Mouse (Mus musculus) hindbrain, embryonic 14.5 days (tissue): Measurements from ENCODE around the gene Itpk1. TPM values are rescaled to one million over a fixed set of nuclear protein-coding genes. Genes with fewer than 3 reads are reported as not detected.

ENCODE experiments used
- ATAC-seq: fragments of 200-750 bp; cut with Nextera tagmentation; 2 replicates; pipeline ENCODE4 v1.8.0; 2017; ENCODE audit warnings: moderate number of reproducible peaks, mild to moderate bottlenecking, moderate TSS enrichment, moderate library complexity; ENCODE audit not compliant: low FRiP score
- DNase-seq: peaks from one replicate; pipeline ENCODE4 v3.0.0-alpha.2; 2015; ENCODE audit warnings: low spot score
- H3K27ac ChIP-seq: fragments of 300-500 bp; sonication (generic); 2 replicates; pipeline ENCODE4 v1.5.1; 2014; ENCODE audit warnings: mild to moderate bottlenecking, moderate library complexity
- H3K27me3 ChIP-seq: fragments of 300-500 bp; sonication (generic); 2 replicates; pipeline ENCODE4 v1.6.1; 2014; ENCODE audit warnings: mild to moderate bottlenecking, low read length, mixed read lengths; ENCODE audit not compliant: control insufficient read depth, insufficient read depth
- H3K36me3 ChIP-seq: fragments of 300-500 bp; sonication (generic); replicated peaks from 2 replicates; pipeline ENCODE4 v1.6.1; 2014; ENCODE audit not compliant: control insufficient read depth, insufficient read depth
- H3K4me1 ChIP-seq: fragments of 300-500 bp; sonication (generic); replicated peaks from 2 replicates; pipeline ENCODE4 v1.6.1; 2014; ENCODE audit warnings: antibody characterized with exemption, low read length, mixed read lengths; ENCODE audit not compliant: control insufficient read depth, insufficient read depth
- H3K4me2 ChIP-seq: fragments of 300-500 bp; sonication (generic); replicated peaks from 2 replicates; pipeline ENCODE4 v1.6.1; 2014; ENCODE audit warnings: mild to moderate bottlenecking, moderate library complexity
- H3K4me3 ChIP-seq: fragments of 300-500 bp; sonication (generic); replicated peaks from 2 replicates; pipeline ENCODE4 v1.5.1; 2014; ENCODE audit warnings: mild to moderate bottlenecking, low read length
- H3K9ac ChIP-seq: fragments of 300-500 bp; sonication (generic); 2 replicates; pipeline ENCODE4 v1.6.1; 2014
- H3K9me3 ChIP-seq: fragments of 300-500 bp; sonication (generic); 2 replicates; pipeline ENCODE4 v1.6.1; 2016; ENCODE audit warnings: low read length; ENCODE audit not compliant: control insufficient read depth
- WGBS: fragments of 180-500 bp; shearing (Covaris S2); extraction: QIAGEN DNeasy Blood & Tissue Kit; methylation state at CpG from one replicate; pipeline ENCODE4 v1.1.7; 2014; 5-methylcytosine and 5-hydroxymethylcytosine counted together
- polyA plus RNA-seq: library from polyadenylated mRNA; unstranded; fragments of >200 nt; fragmentation: Nextera tagmentation; extraction: Ambion mirVana; gene quantifications from 2 replicates; pipeline ENCODE4 v1.2.1, GENCODE M21; 2014

Gene Itpk1
- polyA plus RNA-seq, 1 experiment from 2014 or later: 31.6 TPM

GRCm38 (mm10) chr12:102686321-102686720 is 18.4 kb downstream of the Itpk1 start:
- DNase-seq (no peak), ATAC-seq (no peak)
- Histone ChIP-seq H3K27ac (no peak overlapping the region; the same call in 1 of the 2 replicates), H3K4me3 (no peak overlapping the region), H3K4me2 (no peak overlapping the region), H3K4me1 (peaks cover 27% of the 10 kb centered on the region), H3K36me3 (no peaks in the 10 kb centered on the region), H3K27me3 (no peaks in the 10 kb centered on the region), H3K9ac (no peak overlapping the region), H3K9me3 (no peaks in the 10 kb centered on the region)
- WGBS: 97% methylated on average over 5 of the region's 5 CpGs

- Histone ChIP-seq H3K9ac (no peak overlapping the region), H3K4me2 (peak overlapping the region; percentile 3; the same call in 1 of the 2 replicates)
- DNase-seq: peak; percentile 40
Measured at GRCm38 (mm10) chr12:102685523-102685931, 19.2 kb downstream of the Itpk1 start.

GRCm38 (mm10) chr12:102684720-102685386 is 19.9 kb downstream of the Itpk1 start:
- no peaks in the 10 kb centered on the region for H3K9me3 ChIP-seq

More at GRCm38 (mm10) chr12:102685523-102685931, 19.2 kb downstream of the Itpk1 start:
- Histone ChIP-seq H3K36me3 (no peaks in the 10 kb centered on the region), H3K4me3 (no peak overlapping the region), H3K27me3 (no peaks in the 10 kb centered on the region), H3K27ac (peak overlapping the region; percentile 67), H3K9me3 (no peaks in the 10 kb centered on the region), H3K4me1 (peaks cover 27% of the 10 kb centered on the region)
- ATAC-seq: no peak
- WGBS: 18% methylated on average over 9 of the region's 9 CpGs

GRCm38 (mm10) chr12:102683979-102684378 is 20.8 kb downstream of the Itpk1 start:
- H3K9me3 ChIP-seq: no peaks in the 10 kb centered on the region
- WGBS: 45% methylated on average over 5 of the region's 5 CpGs
- DNase-seq: no peak
- H3K36me3 ChIP-seq: no peaks in the 10 kb centered on the region
- no peak overlapping the region for H3K4me2 ChIP-seq
- H3K4me1 ChIP-seq: peaks cover 33% of the 10 kb centered on the region
- H3K27me3 ChIP-seq: no peaks in the 10 kb centered on the region
- no peak overlapping the region for H3K27ac ChIP-seq
- no peak overlapping the region for H3K4me3 ChIP-seq
- H3K9ac ChIP-seq: no peak overlapping the region
- ATAC-seq: peak; percentile 58

More at GRCm38 (mm10) chr12:102684720-102685386, 19.9 kb downstream of the Itpk1 start:
- no peak overlapping the region; the same call in 1 of the 2 replicates for H3K9ac ChIP-seq
- WGBS: 80% methylated on average over 3 of the region's 3 CpGs
- peak overlapping the region; percentile 3; the same call in 1 of the 2 replicates for H3K4me2 ChIP-seq
- no peak overlapping the region for H3K4me3 ChIP-seq
- H3K27ac ChIP-seq: peak overlapping the region; percentile 63
- ATAC-seq: no peak
- H3K4me1 ChIP-seq: peaks cover 27% of the 10 kb centered on the region
- H3K27me3 ChIP-seq: no peaks in the 10 kb centered on the region
- no peaks in the 10 kb centered on the region for H3K36me3 ChIP-seq
- DNase-seq: no peak

GRCm38 (mm10) chr12:102683438-102683837 is 21.3 kb downstream of the Itpk1 start:
- Histone ChIP-seq H3K9ac (no peak overlapping the region), H3K4me3 (no peak overlapping the region), H3K27me3 (no peaks in the 10 kb centered on the region), H3K9me3 (no peaks in the 10 kb centered on the region), H3K27ac (no peak overlapping the region), H3K4me2 (no peak overlapping the region), H3K4me1 (peaks cover 36% of the 10 kb centered on the region), H3K36me3 (no peaks in the 10 kb centered on the region)
- WGBS: 63% methylated on average over 6 of the region's 6 CpGs
- no peak for ATAC-seq
- DNase-seq: no peak

GRCm38 (mm10) chr12:102682722-102683299 is 21.9 kb downstream of the Itpk1 start:
- Histone ChIP-seq H3K36me3 (no peaks in the 10 kb centered on the region), H3K27ac (no peak overlapping the region), H3K9ac (no peak overlapping the region), H3K27me3 (no peaks in the 10 kb centered on the region), H3K4me1 (peaks cover 36% of the 10 kb centered on the region), H3K9me3 (no peaks in the 10 kb centered on the region), H3K4me2 (no peak overlapping the region), H3K4me3 (no peak overlapping the region)
- ATAC-seq (no peak), DNase-seq (no peak)
- 83% methylated on average over 7 of the region's 7 CpGs for WGBS

GRCm38 (mm10) chr12:102682085-102682484 is 22.6 kb downstream of the Itpk1 start:
- H3K27ac ChIP-seq: no peak overlapping the region
- no peaks in the 10 kb centered on the region for H3K9me3 ChIP-seq
- H3K4me1 ChIP-seq: peaks cover 36% of the 10 kb centered on the region
- DNase-seq (no peak), ATAC-seq (no peak)
- no peak overlapping the region for H3K4me2 ChIP-seq
- no peak overlapping the region for H3K9ac ChIP-seq
- no peak overlapping the region for H3K4me3 ChIP-seq
- no peaks in the 10 kb centered on the region for H3K27me3 ChIP-seq
- WGBS: 91% methylated on average over 5 of the region's 5 CpGs
- H3K36me3 ChIP-seq: no peaks in the 10 kb centered on the region

GRCm38 (mm10) chr12:102681590-102681989 is 23.1 kb downstream of the Itpk1 start:
- ATAC-seq (no peak), DNase-seq (no peak)
- Histone ChIP-seq H3K27ac (no peak overlapping the region), H3K9me3 (no peaks in the 10 kb centered on the region), H3K9ac (no peak overlapping the region), H3K4me2 (no peak overlapping the region), H3K36me3 (no peaks in the 10 kb centered on the region), H3K4me1 (peaks cover 36% of the 10 kb centered on the region), H3K4me3 (no peak overlapping the region), H3K27me3 (no peaks in the 10 kb centered on the region)
- WGBS: 81% methylated on average over 7 of the region's 7 CpGs

- Histone ChIP-seq H3K36me3 (0 out of 2 replicates have a peak, but pooled peaks cover 8% of the 10 kb centered on the region), H3K27ac (no peak overlapping the region), H3K4me3 (no peak overlapping the region), H3K9me3 (no peaks in the 10 kb centered on the region), H3K27me3 (no peaks in the 10 kb centered on the region), H3K4me1 (peaks cover 12% of the 10 kb centered on the region; the same call in 1 of the 2 replicates), H3K4me2 (no peak overlapping the region), H3K9ac (no peak overlapping the region)
- DNase-seq: no peak
- 16% methylated on average over 6 of the region's 6 CpGs for WGBS
- ATAC-seq: no peak
Measured at GRCm38 (mm10) chr12:102678820-102679219, 25.9 kb downstream of the Itpk1 start.
